Mouse (Mus musculus) MEL (cell line): ENCODE measurements around the gene Rnf151. TPM values are rescaled to one million over a fixed set of nuclear protein-coding genes. Genes with fewer than 3 reads are reported as not detected.

Experiments
- DNase-seq: peaks from one replicate; pipeline ENCODE4 v3.0.0; 2011; ENCODE audit warnings: low read depth, low spot score
- H3K27ac ChIP-seq: 2 replicates; pipeline ENCODE4 v1.5.1; 2012; ENCODE audit warnings: low read depth, mild to moderate bottlenecking, control low read depth, low read length, moderate library complexity; ENCODE audit not compliant: control insufficient read depth
- H3K27me3 ChIP-seq, 2 experiments: fragments of 150-350 bp in 1 of 2; sonication (generic) in 1 of 2; 2 replicates each; pipeline ENCODE4 v1.6.1; 2012; ENCODE audit warnings: low read length in 2 of 2, mild to moderate bottlenecking in 2 of 2, improper control_type of control experiment in 1 of 2, moderate library complexity in 1 of 2; ENCODE audit not compliant: insufficient read depth in 2 of 2, control insufficient read depth in 1 of 2
- H3K36me3 ChIP-seq, 2 experiments: 2 replicates each; pipeline ENCODE4 v1.6.1; 2012 to 2014; ENCODE audit warnings: low read length in 2 of 2, improper control_type of control experiment in 1 of 2, inconsistent platforms in 1 of 2, mild to moderate bottlenecking in 1 of 2; ENCODE audit not compliant: insufficient read depth in 2 of 2, control insufficient read depth in 1 of 2
- H3K4me1 ChIP-seq, 2 experiments: fragments of 150-350 bp in 1 of 2; sonication (generic) in 1 of 2; 2 replicates each; pipeline ENCODE4 v1.6.1; 2012; ENCODE audit warnings: low read length in 2 of 2, improper control_type of control experiment in 1 of 2, mild to moderate bottlenecking in 1 of 2; ENCODE audit not compliant: insufficient read depth in 2 of 2, control insufficient read depth in 1 of 2
- H3K4me3 ChIP-seq, 2 experiments: fragments of 150-350 bp in 1 of 2; sonication (generic) in 1 of 2; 2 replicates each; pipeline ENCODE4 v1.5.1; 2012; ENCODE audit warnings: low read depth in 2 of 2, low read length in 2 of 2, mild to moderate bottlenecking in 2 of 2, moderate library complexity in 2 of 2, control low read depth in 1 of 2, improper control_type of control experiment in 1 of 2; ENCODE audit not compliant: control insufficient read depth in 1 of 2, insufficient read depth in 1 of 2
- H3K79me2 ChIP-seq: 2 replicates; pipeline ENCODE4 v1.6.1; 2012; ENCODE audit warnings: mild to moderate bottlenecking, low read length, moderate library complexity; ENCODE audit not compliant: control insufficient read depth, poor library complexity, insufficient read depth
- H3K9ac ChIP-seq: 2 replicates; pipeline ENCODE4 v1.6.1; 2012; ENCODE audit warnings: low read depth, mild to moderate bottlenecking, control low read depth, low read length, moderate library complexity; ENCODE audit not compliant: control insufficient read depth, poor library complexity, severe bottlenecking
- H3K9me3 ChIP-seq: fragments of 150-350 bp; sonication (generic); replicated peaks from 2 replicates; pipeline ENCODE4 v1.6.1; 2012; ENCODE audit warnings: mild to moderate bottlenecking, low read length, improper control_type of control experiment, moderate library complexity; ENCODE audit not compliant: insufficient read depth
- BHLHE40 ChIP-seq: IDR thresholded peaks from 2 replicates; pipeline ENCODE4 v1.6.1; 2012; ENCODE audit warnings: low read depth, mild to moderate bottlenecking, inconsistent platforms, low read length, improper control_type of control experiment, borderline replicate concordance
- CHD1 ChIP-seq: IDR thresholded peaks from 2 replicates; pipeline ENCODE4 v1.6.1; 2012; ENCODE audit warnings: low read depth, mild to moderate bottlenecking, inconsistent platforms, low read length, improper control_type of control experiment
- CHD2 ChIP-seq: IDR thresholded peaks from 2 replicates; pipeline ENCODE4 v1.6.1; 2011; ENCODE audit warnings: low read length, improper control_type of control experiment
- CTCF ChIP-seq, 3 experiments: IDR thresholded peaks in 2 of 3; conservative IDR thresholded peaks in 1 of 3; 2 replicates each; pipeline ENCODE4 v1.5.1; 2011 to 2012; ENCODE audit warnings: low read length in 3 of 3, low read depth in 2 of 3, mild to moderate bottlenecking in 2 of 3, improper control_type of control experiment in 1 of 3, inconsistent platforms in 1 of 3, mixed read lengths in 1 of 3, moderate library complexity in 1 of 3; ENCODE audit not compliant: control insufficient read depth in 1 of 3, insufficient read depth in 1 of 3, poor library complexity in 1 of 3, severe bottlenecking in 1 of 3
- E2F4 ChIP-seq: IDR thresholded peaks from 2 replicates; pipeline ENCODE4 v1.6.1; 2011; ENCODE audit warnings: low read depth, low read length, improper control_type of control experiment, borderline replicate concordance
- ELF1 ChIP-seq: IDR thresholded peaks from 2 replicates; pipeline ENCODE4 v1.6.1; 2014; ENCODE audit warnings: low read depth, mild to moderate bottlenecking, inconsistent platforms, low read length, improper control_type of control experiment, moderate library complexity
- ETS1 ChIP-seq: IDR thresholded peaks from 2 replicates; pipeline ENCODE4 v1.6.1; 2012; ENCODE audit warnings: low read depth, mild to moderate bottlenecking, inconsistent platforms, low read length, improper control_type of control experiment, moderate library complexity
- GATA1 ChIP-seq: IDR thresholded peaks from 2 replicates; pipeline ENCODE4 v1.6.1; 2011; ENCODE audit warnings: low read depth, low read length, improper control_type of control experiment
- HCFC1 ChIP-seq: IDR thresholded peaks from 2 replicates; pipeline ENCODE4 v1.6.1; 2012; ENCODE audit warnings: low read depth, mild to moderate bottlenecking, inconsistent platforms, low read length, improper control_type of control experiment, moderate library complexity
- JUND ChIP-seq: IDR thresholded peaks from 2 replicates; pipeline ENCODE4 v1.6.1; 2011; ENCODE audit warnings: low read depth, mild to moderate bottlenecking, improper control_type of control experiment, low read length
- KAT2A ChIP-seq: conservative IDR thresholded peaks from 2 replicates; pipeline ENCODE4 v1.6.1; 2012; ENCODE audit warnings: low read depth, low read length, improper control_type of control experiment, inconsistent platforms
- MAFK ChIP-seq: IDR thresholded peaks from 2 replicates; pipeline ENCODE4 v1.6.1; 2011; ENCODE audit warnings: low read depth, mild to moderate bottlenecking, low read length, improper control_type of control experiment, borderline replicate concordance
- MYB ChIP-seq: IDR thresholded peaks from 2 replicates; pipeline ENCODE4 v1.6.1; 2011; ENCODE audit warnings: mild to moderate bottlenecking, low read depth, low read length, improper control_type of control experiment
- MYC ChIP-seq: IDR thresholded peaks from 2 replicates; pipeline ENCODE4 v1.6.1; 2011; ENCODE audit warnings: low read depth, mild to moderate bottlenecking, low read length, improper control_type of control experiment, moderate library complexity
- NRF1 ChIP-seq: IDR thresholded peaks from 2 replicates; pipeline ENCODE4 v1.6.1; 2014; ENCODE audit warnings: low read depth, mild to moderate bottlenecking, inconsistent platforms, low read length, improper control_type of control experiment, moderate library complexity; ENCODE audit not compliant: poor library complexity, insufficient read depth, severe bottlenecking
- POLR2AphosphoS2 ChIP-seq: IDR thresholded peaks from 2 replicates; pipeline ENCODE4 v1.6.1; 2011; ENCODE audit warnings: low read length, improper control_type of control experiment
- RAD21 ChIP-seq: IDR thresholded peaks from 2 replicates; pipeline ENCODE4 v1.6.1; 2011; ENCODE audit warnings: mild to moderate bottlenecking, low read depth, low read length, improper control_type of control experiment
- SIN3A ChIP-seq: IDR thresholded peaks from 2 replicates; pipeline ENCODE4 v1.6.1; 2012; ENCODE audit warnings: low read length, improper control_type of control experiment, inconsistent platforms
- UBTF ChIP-seq: IDR thresholded peaks from 2 replicates; pipeline ENCODE4 v1.6.1; 2012; ENCODE audit warnings: low read depth, mild to moderate bottlenecking, inconsistent platforms, low read length, improper control_type of control experiment, moderate library complexity, borderline replicate concordance; ENCODE audit not compliant: insufficient read depth
- ZNF384 ChIP-seq: IDR thresholded peaks from 2 replicates; pipeline ENCODE4 v1.6.1; 2012; ENCODE audit warnings: low read depth, mild to moderate bottlenecking, inconsistent platforms, low read length, improper control_type of control experiment
- polyA plus RNA-seq, 2 experiments: library from polyadenylated mRNA; stranded (reverse) in 1 of 2; unstranded in 1 of 2; fragments of >175 nt in 1 of 2; fragments of >200 nt in 1 of 2; gene quantifications; 2 replicates each; pipeline versions ENCODE4 v1.2.1 to v1.2.4; 2012; ENCODE audit warnings: low replicate concordance in 2 of 2, low read depth in 1 of 2; ENCODE audit not compliant: insufficient read length in 2 of 2, insufficient read depth in 1 of 2, missing spikeins in 1 of 2
- total RNA-seq: library from RNA; depleted of rRNA; stranded (reverse); fragments of 300-350 nt; gene quantifications from 2 replicates; pipeline ENCODE4 v1.2.3, GENCODE M21; 2012

The Rnf151 gene
- total and polyA plus RNA-seq, 3 experiments: 0.23 to 0.40 TPM; not detected in 1

DNA sequence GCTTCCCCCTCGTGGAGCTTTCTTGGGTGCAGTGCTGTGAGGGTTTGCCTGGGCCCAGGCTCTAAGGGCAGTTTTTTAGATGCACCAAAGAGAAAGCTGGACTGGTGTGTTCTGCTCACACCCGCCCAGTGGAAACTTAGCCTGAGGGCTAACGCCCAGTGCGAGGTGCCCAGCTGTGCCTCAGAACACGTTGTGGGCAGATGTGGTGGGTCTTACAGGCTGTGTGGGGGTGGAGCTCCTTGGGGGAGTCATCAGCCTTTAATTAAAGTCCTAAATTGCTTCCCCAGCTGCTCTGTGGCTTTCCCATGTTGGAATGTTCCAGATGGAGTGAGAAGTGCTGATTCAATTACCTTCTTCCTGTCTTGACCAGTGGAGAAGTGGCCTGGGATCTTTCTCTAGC lies 43.3 kb upstream of the Rnf151 start:
- H3K4me3 ChIP-seq: no peak overlapping the region
- TF ChIP-seq CTCF (IDR thresholded peaks at IDR 0.05 in 2 of 3, conservative IDR thresholded peaks at IDR 0.05 in 1 of 3; ENCODE audit: control insufficient read depth in 1 of 3, insufficient read depth in 1 of 3, low read depth in 2 of 3, low read length in 3 of 3, poor library complexity in 1 of 3, severe bottlenecking in 1 of 3) (no peak), MYB (no peak), HCFC1 (no peak), JUND (no peak), E2F4 (no peak), NRF1 (no peak), GATA1 (no peak), MYC (no peak), RAD21 (no peak), CHD1 (no peak), KAT2A (no peak)
- no peaks in the 10 kb centered on the region for H3K9me3 ChIP-seq
- H3K9ac ChIP-seq: no peak overlapping the region
- H3K27me3 ChIP-seq: peaks cover 0 to 2% of the 10 kb centered on the region in 2 experiments; a peak in 2 of 4 replicates
- DNase-seq: no peak
- no peaks in the 10 kb centered on the region for H3K4me1 ChIP-seq
- H3K36me3 ChIP-seq: no peaks in the 10 kb centered on the region
- H3K79me2 ChIP-seq: no peaks in the 10 kb centered on the region
- no peak overlapping the region for H3K27ac ChIP-seq

GRCm38 (mm10) chr17:24757394-24757793 lies 39.5 kb upstream of the Rnf151 start:
- no peak for DNase-seq
- H3K79me2 ChIP-seq: no peaks in the 10 kb centered on the region
- H3K4me3 ChIP-seq: no peak overlapping the region
- peaks cover 0 to 2% of the 10 kb centered on the region in 2 experiments; a peak in 3 of 4 replicates for H3K27me3 ChIP-seq
- H3K27ac ChIP-seq: no peak overlapping the region
- no peak for TF ChIP-seq HCFC1
- TF ChIP-seq ETS1: no peak
- TF ChIP-seq BHLHE40: no peak
- TF ChIP-seq ELF1: no peak
- no peak for TF ChIP-seq GATA1
- TF ChIP-seq SIN3A: no peak
- TF ChIP-seq RAD21: no peak
- no peak for TF ChIP-seq E2F4
- TF ChIP-seq POLR2AphosphoS2: no peak
- no peak for TF ChIP-seq NRF1
- no peak for TF ChIP-seq CHD2
- no peak for TF ChIP-seq MAFK
- no peak for TF ChIP-seq JUND
- TF ChIP-seq UBTF: no peak
- TF ChIP-seq CTCF (IDR thresholded peaks at IDR 0.05 in 2 of 3, conservative IDR thresholded peaks at IDR 0.05 in 1 of 3; ENCODE audit: control insufficient read depth in 1 of 3, insufficient read depth in 1 of 3, low read depth in 2 of 3, low read length in 3 of 3, poor library complexity in 1 of 3, severe bottlenecking in 1 of 3): no peak
- TF ChIP-seq ZNF384: no peak
- TF ChIP-seq KAT2A: no peak
- TF ChIP-seq, all 39 proteins: peak for 0
- H3K4me1 ChIP-seq: no peaks in the 10 kb centered on the region
- no peak overlapping the region for H3K9ac ChIP-seq
- H3K36me3 ChIP-seq: no peaks in the 10 kb centered on the region
- no peaks in the 10 kb centered on the region for H3K9me3 ChIP-seq
